Mouse (Mus musculus): Measurements from ENCODE around the gene Eif3b. TPM values are rescaled to one million over a fixed set of nuclear protein-coding genes. Genes with fewer than 3 reads are reported as not detected.
A peak's percentile ranks its signal among the peaks of the same experiment; 100 is the strongest.
"Not testable (repeated sequence)": the region's sequence is repeated elsewhere in the genome, so short reads cannot be mapped to it uniquely, and the experiment has no call there.

Gene Eif3b
- total RNA-seq, 2 experiments from 2014 or later = 124 to 127 TPM

DNA sequence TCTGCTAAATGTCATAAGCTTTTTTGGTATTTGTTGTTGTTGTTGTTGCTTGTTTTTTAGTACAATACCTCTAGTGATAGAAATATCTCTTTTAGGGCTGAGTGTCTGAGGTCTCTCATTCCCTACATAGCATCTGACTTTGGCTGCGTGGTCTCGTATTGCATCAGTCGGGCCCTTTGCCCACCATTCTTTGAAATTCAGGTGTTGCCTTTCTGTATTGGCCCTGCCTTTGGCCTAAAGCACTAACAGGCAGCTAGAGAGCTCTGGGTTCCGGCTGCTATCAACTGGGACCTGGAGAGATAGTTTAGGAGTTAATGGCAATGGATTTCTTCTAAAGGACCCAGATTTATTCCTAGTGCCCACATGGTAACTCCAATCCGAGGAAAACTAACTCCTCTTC lies 27.1 kb upstream of the Eif3b start:
- intact Hi-C loops (cut with DNase I) = no loop called here
- no peak for DNase-seq

DNA sequence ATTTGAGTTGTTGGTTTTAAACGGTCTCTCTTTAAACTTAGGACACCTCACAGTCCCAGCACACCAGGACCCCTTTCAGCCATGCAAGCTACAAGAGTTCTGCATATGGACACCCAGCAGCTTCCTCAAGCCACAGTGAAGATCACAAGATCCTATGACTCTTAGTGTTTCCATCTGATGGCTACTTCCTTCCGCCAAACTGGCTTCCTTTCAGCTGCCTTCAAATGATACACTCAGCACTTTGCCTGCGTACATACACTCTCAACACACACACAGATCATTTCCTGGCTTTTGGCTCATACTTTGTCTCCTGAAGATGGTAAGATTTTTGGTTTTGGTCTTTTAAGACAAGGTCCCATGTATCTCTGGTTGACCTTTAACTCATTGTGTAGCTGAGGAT lies 26.4 kb upstream of the Eif3b start:
- no peak for DNase-seq
- intact Hi-C loops (cut with DNase I) = no loop called here

DNA sequence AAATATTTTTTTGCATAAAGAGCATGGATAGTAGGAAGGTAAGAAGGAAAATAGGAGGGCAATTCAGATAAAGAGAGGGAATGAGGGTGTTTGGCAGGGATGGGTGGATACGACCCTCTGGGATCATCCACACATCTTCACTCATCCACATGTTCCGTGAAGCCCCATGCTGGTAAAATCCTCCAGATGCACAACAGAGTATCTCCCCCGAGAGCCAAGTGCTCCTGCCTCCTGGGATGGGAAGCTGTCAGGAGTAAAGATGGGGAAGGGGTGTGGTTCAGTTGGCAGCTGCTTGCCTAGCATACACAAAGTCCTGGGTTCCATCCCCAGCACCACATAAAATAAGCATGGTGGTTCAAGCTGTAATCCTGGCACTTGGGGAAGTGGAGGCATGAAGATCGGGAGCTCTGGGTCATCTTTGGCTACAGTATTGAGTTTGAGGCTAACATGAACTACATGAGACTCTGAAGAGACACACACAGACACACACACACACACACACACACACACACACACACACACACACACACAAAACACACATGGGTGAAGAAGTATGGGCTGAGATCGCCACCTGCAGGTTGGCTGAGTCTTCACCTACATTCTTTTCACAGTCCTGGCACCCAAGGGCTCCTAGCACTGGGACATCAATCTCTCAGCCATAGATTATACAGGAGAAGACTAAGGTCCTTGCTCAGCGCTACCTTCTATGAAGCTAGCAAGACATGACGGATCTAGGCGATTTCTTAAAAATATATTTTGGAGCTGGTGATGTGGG lies 22.8 kb upstream of the Eif3b start:
- DNase-seq = no peak
- intact Hi-C loops (cut with DNase I) = no loop called here

DNA sequence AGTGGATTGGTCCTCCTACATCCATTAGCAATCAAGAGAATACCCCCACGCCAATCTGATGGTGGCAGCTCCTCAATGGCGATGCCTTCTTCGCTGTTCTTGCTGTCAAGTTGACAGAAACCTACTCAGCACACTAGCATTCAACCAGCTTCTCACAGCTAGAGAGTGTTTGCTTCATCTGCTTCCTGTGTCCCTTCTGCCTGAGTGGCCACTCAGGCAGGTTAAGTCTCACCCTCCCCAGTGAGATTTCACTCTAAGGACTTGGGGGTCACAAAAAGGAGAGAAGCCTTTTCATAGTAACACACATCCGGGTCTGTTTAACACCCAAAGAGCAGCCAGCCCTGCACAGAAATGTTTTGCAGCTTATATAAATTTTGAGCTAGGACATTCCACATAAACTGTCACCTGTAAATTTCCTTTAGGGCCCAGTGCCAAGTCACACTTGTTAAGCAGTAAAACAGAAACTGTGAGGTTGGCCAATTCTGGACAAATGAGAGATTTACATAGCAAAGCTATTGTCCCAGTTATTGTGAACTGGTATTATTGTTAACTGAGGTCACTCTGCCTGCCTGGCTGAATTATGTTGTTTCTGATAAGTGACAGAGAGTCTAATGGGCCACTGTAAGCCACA lies 16.4 kb upstream of the Eif3b start:
- intact Hi-C loops (cut with DNase I) = no loop called here
- DNase-seq = no peak

- intact Hi-C loops (cut with DNase I) = no loop called here
Measured at GRCm38 (mm10) chr5:140405126-140405525, 14.0 kb upstream of the Eif3b start.

GRCm38 (mm10) chr5:140406666-140407065 lies 12.5 kb upstream of the Eif3b start:
- intact Hi-C loops (cut with DNase I) = no loop called here
- no peak for DNase-seq

More at GRCm38 (mm10) chr5:140405126-140405525, 14.0 kb upstream of the Eif3b start:
- DNase-seq = no peak

GRCm38 (mm10) chr5:140408801-140409200 lies 10.3 kb upstream of the Eif3b start:
- DNase-seq = no peak
- intact Hi-C loops (cut with DNase I) = no loop called here

- intact Hi-C loops (cut with DNase I) = loop anchor here (5.0 to 10.0 kb wide), 2 partner anchors 69 to 577 kb away; no protein-coding TSS in a partner anchor
Measured at GRCm38 (mm10) chr5:140411339-140411738, 7.8 kb upstream of the Eif3b start.

GRCm38 (mm10) chr5:140414647-140415046 lies 4.5 kb upstream of the Eif3b start:
- intact Hi-C loops (cut with DNase I) = loop anchor here (5.0 to 10.0 kb wide), 2 partner anchors 72 to 580 kb away; no protein-coding TSS in a partner anchor
- no peak for DNase-seq

More at GRCm38 (mm10) chr5:140411339-140411738, 7.8 kb upstream of the Eif3b start:
- peak; percentile 59 for DNase-seq

DNA sequence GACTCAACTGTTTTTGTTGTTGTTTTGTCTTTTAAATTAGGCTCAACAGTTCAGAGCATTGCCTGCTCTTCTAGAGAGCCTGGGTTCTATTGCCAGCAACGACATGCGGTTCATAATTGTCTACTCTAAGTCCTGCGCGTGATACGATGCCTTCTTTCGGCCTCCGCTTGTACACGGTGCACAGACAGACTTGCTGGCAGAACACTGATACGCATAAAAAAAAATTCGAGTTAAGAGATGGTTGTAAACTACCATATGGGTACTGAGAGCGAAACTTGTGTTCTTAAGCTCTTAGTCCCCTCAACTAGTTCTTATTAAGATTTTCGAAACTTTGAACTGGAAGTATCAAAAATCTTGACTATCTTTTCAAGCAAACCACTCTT lies 1.0 kb upstream of the Eif3b start:
- intact Hi-C loops (cut with DNase I) = loop anchor here (10.0 kb wide), 1 partner anchor 583 kb away; no protein-coding TSS in a partner anchor
- no peak for DNase-seq

DNA sequence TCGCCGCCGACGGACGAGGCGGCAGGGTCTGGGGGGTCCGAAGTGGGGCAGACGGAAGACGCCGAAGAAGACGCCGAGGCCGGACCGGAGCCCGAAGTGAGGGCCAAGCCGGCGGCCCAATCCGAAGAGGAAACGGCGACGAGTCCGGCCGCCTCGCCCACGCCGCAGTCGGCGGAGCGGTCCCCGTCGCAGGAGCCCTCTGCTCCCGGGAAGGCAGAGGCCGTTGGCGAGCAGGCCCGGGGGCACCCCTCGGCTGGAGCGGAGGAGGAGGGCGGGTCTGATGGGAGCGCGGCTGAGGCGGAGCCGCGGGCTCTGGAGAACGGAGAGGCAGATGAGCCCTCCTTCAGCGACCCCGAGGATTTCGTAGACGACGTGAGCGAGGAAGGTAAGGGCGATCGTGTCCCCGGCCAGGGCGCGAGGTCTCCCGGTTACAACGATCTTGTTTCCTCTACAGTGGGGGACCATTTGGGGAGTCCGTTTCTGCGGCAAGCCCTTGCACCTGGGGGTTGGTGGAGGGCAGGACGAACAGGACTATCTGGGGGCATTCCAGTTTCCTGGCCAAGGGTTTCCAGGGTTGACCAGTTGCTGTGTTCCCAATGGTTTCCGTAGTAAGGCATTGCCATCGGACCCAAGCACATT lies 433 bp downstream of the Eif3b start:
- DNase-seq = no peak
- intact Hi-C loops (cut with DNase I) = loop anchor here (10.0 kb wide), 1 partner anchor 585 kb away; no protein-coding TSS in a partner anchor

GRCm38 (mm10) chr5:140420616-140421015 lies 1.5 kb downstream of the Eif3b start:
- intact Hi-C loops (cut with DNase I) = no loop called here
- DNase-seq = no peak

- no peak for DNase-seq
- intact Hi-C loops (cut with DNase I) = no loop called here
Measured at GRCm38 (mm10) chr5:140425016-140425783, 6.1 kb downstream of the Eif3b start.

DNA sequence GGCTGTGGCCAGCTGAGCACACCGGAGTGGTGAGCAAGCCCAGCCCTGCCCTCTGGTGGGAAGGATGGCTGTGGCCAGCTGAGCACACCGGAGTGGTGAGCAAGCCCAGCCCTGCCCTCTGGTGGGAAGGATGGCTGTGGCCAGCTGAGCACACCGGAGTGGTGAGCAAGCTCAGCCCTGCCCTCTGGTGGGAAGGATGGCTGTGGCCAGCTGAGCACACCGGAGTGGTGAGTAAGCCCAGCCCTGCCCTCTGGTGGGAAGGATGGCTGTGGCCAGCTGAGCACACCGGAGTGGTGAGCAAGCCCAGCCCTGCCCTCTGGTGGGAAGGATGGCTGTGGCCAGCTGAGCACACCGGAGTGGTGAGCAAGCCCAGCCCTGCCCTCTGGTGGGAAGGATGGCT lies 20.0 kb downstream of the Eif3b start:
- DNase-seq; intact Hi-C loops (cut with DNase I): not testable (repeated sequence)

DNA sequence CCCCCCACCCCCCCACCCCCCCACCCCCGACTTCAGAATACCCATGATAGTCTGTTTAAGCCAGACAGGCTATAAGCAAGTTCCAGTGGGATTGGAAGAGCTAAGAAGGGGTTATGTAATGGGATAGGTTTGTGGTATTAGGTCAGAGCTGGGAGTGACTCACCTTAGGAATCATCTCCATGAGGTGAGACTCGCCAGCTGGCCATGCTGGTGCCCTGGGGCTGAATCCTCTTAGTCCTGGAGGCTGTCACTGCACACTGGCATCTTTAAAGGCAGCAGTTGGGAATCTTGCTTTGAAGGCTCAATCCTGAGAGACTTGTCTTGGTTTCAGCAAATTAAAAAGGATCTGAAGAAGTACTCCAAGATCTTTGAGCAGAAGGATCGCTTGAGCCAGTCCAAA lies 22.3 kb downstream of the Eif3b start:
- DNase-seq = no peak
- intact Hi-C loops (cut with DNase I) = no loop called here

GRCm38 (mm10) chr5:140444012-140444411 lies 24.9 kb downstream of the Eif3b start:
- no peak for DNase-seq
- intact Hi-C loops (cut with DNase I) = no loop called here

GRCm38 (mm10) chr5:140445345-140445744 lies 26.2 kb downstream of the Eif3b start, which contains the start of gene Gm4869:
Gene Gm4869 (plus strand): TSS chr5:140445645.
- intact Hi-C loops (cut with DNase I) = no loop called here

DNA sequence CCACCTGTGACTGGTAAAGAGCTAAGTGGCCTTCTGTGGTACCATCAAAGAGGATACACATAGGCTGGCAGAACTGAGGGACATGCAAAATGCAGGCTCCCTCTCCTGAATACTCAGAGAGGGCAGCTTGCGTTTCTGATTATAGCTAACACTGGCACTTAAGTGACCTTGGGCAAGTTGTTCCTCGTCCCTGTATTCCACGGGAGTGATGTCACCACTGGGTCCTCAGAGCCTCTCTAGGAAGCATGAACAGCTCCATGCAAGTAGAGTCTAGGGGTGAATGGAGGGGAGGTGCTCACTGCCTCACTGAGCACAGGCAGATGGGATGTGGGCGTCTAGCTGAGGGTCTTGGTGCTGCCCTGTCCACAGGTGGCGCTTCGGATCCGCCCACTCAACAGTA lies 26.9 kb downstream of the Eif3b start:
- intact Hi-C loops (cut with DNase I) = no loop called here
- DNase-seq = no peak

More at GRCm38 (mm10) chr5:140445345-140445744, 26.2 kb downstream of the Eif3b start, which contains the start of gene Gm4869:
- no peak for DNase-seq

DNA sequence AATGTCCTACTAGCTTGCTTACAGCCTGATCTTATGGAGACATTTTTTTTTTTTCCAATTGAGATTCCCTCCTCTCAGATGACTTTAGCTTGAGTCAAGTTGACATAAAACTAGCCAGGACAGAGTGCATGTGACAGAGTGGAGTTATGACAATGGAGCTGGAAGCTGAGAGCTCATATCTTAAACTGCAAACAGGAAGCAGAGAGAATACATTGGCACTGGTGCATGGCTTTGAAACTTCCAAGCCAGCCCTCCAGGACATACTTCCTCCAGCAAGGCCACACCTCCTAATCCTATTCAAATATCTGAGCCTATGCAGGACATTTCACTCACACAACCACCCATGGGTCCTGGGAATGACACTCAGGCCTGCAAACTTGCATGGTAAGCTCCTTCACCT lies 35.4 kb downstream of the Eif3b start:
- intact Hi-C loops (cut with DNase I) = no loop called here

DNA sequence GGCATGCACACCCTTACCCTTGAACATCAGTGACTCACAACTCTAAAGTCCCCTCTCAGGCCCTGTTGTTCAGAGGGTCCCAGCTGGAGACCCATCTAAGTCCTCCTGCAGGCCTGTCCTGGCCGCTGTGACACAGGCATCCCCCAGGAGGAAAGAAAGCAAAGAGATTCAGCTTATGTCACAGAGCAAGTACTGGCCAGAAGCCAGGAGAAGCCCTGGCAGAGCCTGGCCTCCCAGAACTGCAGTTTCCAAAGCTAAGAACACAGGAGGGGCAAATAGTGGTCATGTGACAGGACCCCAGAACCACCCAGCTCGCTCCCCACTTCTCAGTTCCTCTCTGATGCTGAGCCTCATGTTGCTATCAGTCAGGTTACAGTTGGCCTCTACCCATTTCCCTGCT lies 36.3 kb downstream of the Eif3b start:
- intact Hi-C loops (cut with DNase I) = no loop called here
- DNase-seq = peak; percentile 60

More for the DNA sequence above, 35.4 kb downstream of the Eif3b start:
- no peak for DNase-seq

DNA sequence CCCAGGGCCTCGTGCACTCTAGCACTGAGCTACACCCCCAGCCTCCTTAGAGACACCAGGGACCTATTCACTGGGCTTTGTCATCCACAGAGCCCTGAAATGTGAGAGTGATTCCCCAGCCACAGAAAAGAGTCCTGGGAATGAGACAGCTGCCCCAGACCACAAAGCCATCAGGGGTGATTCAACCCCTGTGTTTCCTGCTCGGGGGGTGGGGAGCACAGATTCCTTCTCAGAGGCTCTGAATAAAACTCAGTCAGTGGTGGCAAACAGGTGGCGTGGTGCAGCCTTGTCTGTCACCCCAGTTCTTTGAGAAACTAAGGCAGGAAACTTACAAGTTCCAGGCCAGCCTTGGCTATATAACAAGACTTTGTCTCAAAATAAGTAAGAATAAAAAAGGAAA lies 42.3 kb downstream of the Eif3b start:
- intact Hi-C loops (cut with DNase I) = no loop called here

More for the DNA sequence above, 42.3 kb downstream of the Eif3b start:
- DNase-seq = no peak

Data from left cerebral cortex, postnatal 4 days (tissue).